Mouse (Mus musculus): Measurements from ENCODE around the gene Nthl1. TPM values are rescaled to one million over a fixed set of nuclear protein-coding genes. Genes with fewer than 3 reads are reported as not detected.

Nthl1 gene
- polyA plus RNA-seq, 1 experiment from 2014 or later: 7.4 TPM

DNA sequence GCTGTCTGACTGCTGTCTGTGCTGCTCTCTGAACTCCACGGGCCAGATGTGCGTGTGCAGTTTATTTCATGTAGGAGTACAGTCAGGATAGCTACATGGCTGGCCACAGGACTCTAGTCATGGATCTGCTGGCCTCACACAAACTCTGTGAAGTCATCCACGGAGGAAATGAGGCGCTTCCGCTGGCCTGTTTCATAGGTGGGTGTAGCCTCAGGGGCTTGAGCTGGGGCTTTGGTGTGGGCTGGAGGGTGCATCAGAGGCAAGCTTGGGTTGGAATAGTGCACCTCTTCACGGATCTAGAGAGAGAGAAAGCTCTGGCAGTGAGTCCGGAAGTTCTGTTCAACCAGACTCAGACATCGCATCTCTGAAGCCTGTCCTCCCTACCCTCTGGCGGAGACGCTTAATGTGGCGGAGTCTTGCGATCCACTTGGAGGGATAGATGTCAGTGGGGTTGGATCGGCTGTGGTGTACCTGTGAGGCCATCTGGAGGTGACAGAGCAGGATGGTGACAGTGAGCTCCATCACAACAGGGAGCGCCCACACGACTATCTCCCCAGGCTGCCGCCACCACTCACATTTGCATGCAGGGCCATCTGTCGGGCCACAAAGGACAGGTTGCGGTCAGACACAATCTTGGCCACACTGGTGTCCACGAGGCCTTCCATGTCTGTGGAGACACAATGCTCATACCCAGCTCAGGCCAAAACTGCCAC lies 35.9 kb upstream of the Nthl1 start:
- no peak for ATAC-seq (ENCODE audit: low read depth)
- no peak overlapping the region for H3K27ac ChIP-seq (replicated peaks)
- H3K4me2 ChIP-seq: no peak overlapping the region
- H3K4me1 ChIP-seq (replicated peaks): no peaks in the 10 kb centered on the region
- WGBS: 87% methylated on average over 19 of the region's 19 CpGs
- no peak overlapping the region for H3K9ac ChIP-seq
- H3K4me3 ChIP-seq: no peak overlapping the region
- no peaks in the 10 kb centered on the region for H3K9me3 ChIP-seq
- H3K36me3 ChIP-seq: peaks cover 100% of the 10 kb centered on the region
- no peaks in the 10 kb centered on the region for H3K27me3 ChIP-seq

GRCm38 (mm10) chr17:24597989-24598388 lies 34.5 kb upstream of the Nthl1 start:
- no peaks in the 10 kb centered on the region for H3K9me3 ChIP-seq
- H3K4me2 ChIP-seq: no peak overlapping the region
- no peak overlapping the region for H3K4me3 ChIP-seq
- 95% methylated on average over 3 of the region's 3 CpGs for WGBS
- H3K4me1 ChIP-seq (replicated peaks): no peaks in the 10 kb centered on the region
- ATAC-seq (ENCODE audit: low read depth): no peak
- peaks cover 100% of the 10 kb centered on the region for H3K36me3 ChIP-seq
- H3K27ac ChIP-seq (replicated peaks): no peak overlapping the region
- no peaks in the 10 kb centered on the region for H3K27me3 ChIP-seq
- no peak overlapping the region for H3K9ac ChIP-seq

- no peak for ATAC-seq (ENCODE audit: low read depth)
- no peaks in the 10 kb centered on the region for H3K9me3 ChIP-seq
- 96% methylated on average over 4 of the region's 4 CpGs for WGBS
- H3K4me2 ChIP-seq: no peak overlapping the region
- H3K27ac ChIP-seq (replicated peaks): no peak overlapping the region
- H3K27me3 ChIP-seq: no peaks in the 10 kb centered on the region
- no peak overlapping the region for H3K9ac ChIP-seq
- no peaks in the 10 kb centered on the region for H3K4me1 ChIP-seq (replicated peaks)
- peaks cover 100% of the 10 kb centered on the region for H3K36me3 ChIP-seq
- no peak overlapping the region for H3K4me3 ChIP-seq
Observed at GRCm38 (mm10) chr17:24600502-24600901, 32.0 kb upstream of the Nthl1 start.

DNA sequence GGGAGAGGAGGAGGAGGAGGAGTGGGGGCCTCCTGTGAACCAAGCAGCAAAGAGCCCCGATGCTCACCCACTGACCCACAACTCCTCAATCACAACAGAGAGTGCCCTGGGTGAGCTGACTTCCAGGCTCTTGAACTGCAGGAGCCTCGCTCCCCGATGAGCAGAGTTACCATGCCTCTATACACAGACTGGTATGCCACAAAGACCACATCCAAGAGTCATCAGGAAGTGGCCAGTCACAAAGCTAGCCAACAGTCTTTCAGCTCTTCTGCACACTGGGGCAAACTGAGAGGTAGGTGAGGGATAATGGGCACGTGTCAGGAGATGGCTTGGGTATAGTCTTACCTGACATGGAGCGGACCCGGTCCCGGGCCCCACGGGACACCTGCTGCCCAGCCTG lies 28.5 kb upstream of the Nthl1 start:
- Histone ChIP-seq H3K4me3 (no peak overlapping the region), H3K9ac (no peak overlapping the region), H3K27ac (replicated peaks) (no peak overlapping the region), H3K4me1 (replicated peaks) (no peaks in the 10 kb centered on the region), H3K27me3 (no peaks in the 10 kb centered on the region), H3K4me2 (no peak overlapping the region), H3K9me3 (no peaks in the 10 kb centered on the region), H3K36me3 (peaks cover 100% of the 10 kb centered on the region)
- WGBS: 90% methylated on average over 8 of the region's 8 CpGs
- no peak for ATAC-seq (ENCODE audit: low read depth)

GRCm38 (mm10) chr17:24604557-24604956 lies 27.9 kb upstream of the Nthl1 start:
- H3K9me3 ChIP-seq: no peaks in the 10 kb centered on the region
- peaks cover 98% of the 10 kb centered on the region for H3K36me3 ChIP-seq
- H3K27ac ChIP-seq (replicated peaks): no peak overlapping the region
- H3K4me3 ChIP-seq: no peak overlapping the region
- no peaks in the 10 kb centered on the region for H3K4me1 ChIP-seq (replicated peaks)
- H3K27me3 ChIP-seq: no peaks in the 10 kb centered on the region
- no peak overlapping the region for H3K9ac ChIP-seq
- no peak overlapping the region for H3K4me2 ChIP-seq
- 94% methylated on average over 3 of the region's 3 CpGs for WGBS
- no peak for ATAC-seq (ENCODE audit: low read depth)

DNA sequence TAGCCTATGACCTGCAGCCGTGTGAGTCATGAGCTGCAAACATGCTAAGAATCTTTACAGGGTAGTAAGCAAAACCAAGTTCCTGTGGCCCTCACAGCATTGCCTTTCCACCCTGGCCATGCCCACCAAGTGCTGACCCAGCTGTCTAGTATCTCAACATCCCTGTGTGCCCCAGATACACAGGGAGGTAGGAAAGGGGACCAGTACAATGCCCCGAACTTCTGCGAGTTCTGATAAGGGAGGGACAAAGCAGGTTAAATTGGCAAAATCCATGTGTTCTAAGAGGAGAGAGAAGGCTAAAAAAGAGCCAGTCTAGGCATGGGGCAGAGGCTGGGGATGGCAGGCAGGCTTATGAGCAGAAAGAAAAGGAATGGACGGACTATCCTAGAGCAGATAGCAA lies 24.1 kb upstream of the Nthl1 start:
- ATAC-seq (ENCODE audit: low read depth): no peak
- peaks cover 81% of the 10 kb centered on the region for H3K36me3 ChIP-seq
- no peaks in the 10 kb centered on the region for H3K4me1 ChIP-seq (replicated peaks)
- H3K27ac ChIP-seq (replicated peaks): no peak overlapping the region
- 92% methylated on average over 4 of the region's 4 CpGs for WGBS
- H3K9ac ChIP-seq: no peak overlapping the region
- H3K4me2 ChIP-seq: no peak overlapping the region
- H3K27me3 ChIP-seq: no peaks in the 10 kb centered on the region
- H3K4me3 ChIP-seq: no peak overlapping the region
- no peaks in the 10 kb centered on the region for H3K9me3 ChIP-seq

- Histone ChIP-seq H3K4me1 (replicated peaks) (no peaks in the 10 kb centered on the region), H3K9me3 (no peaks in the 10 kb centered on the region), H3K4me2 (no peak overlapping the region), H3K4me3 (no peak overlapping the region), H3K36me3 (peaks cover 81% of the 10 kb centered on the region), H3K27me3 (no peaks in the 10 kb centered on the region), H3K27ac (replicated peaks) (no peak overlapping the region), H3K9ac (no peak overlapping the region)
- 95% methylated on average over 8 of the region's 8 CpGs for WGBS
- no peak for ATAC-seq (ENCODE audit: low read depth)
Observed at GRCm38 (mm10) chr17:24608874-24609273, 23.6 kb upstream of the Nthl1 start.

DNA sequence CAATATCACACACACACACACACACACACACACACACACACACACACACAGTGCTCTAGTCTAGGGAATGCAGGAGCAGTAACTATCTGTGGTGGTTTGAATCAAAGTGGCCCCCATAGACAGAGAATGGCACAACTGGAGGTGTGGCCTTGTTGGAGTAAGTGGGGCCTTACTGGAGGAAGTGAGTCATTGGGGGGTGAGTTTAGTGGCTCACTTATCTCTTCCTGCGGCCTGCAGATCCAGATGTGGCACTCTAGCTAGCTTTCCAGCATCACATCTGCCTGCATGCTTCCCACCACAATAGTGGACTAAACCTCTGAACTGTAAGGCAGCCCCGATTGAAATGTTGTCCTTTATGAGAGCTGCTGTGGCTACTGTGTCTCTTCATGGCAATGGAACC lies 21.8 kb upstream of the Nthl1 start:
- Histone ChIP-seq H3K36me3 (peaks cover 81% of the 10 kb centered on the region), H3K27me3 (no peaks in the 10 kb centered on the region), H3K9ac (no peak overlapping the region), H3K4me1 (replicated peaks) (no peaks in the 10 kb centered on the region), H3K4me2 (no peak overlapping the region), H3K27ac (replicated peaks) (no peak overlapping the region), H3K4me3 (no peak overlapping the region), H3K9me3 (no peaks in the 10 kb centered on the region)
- ATAC-seq (ENCODE audit: low read depth): no peak
- 94% methylated on average over 2 of the region's 2 CpGs for WGBS

GRCm38 (mm10) chr17:24617561-24618194 lies 14.8 kb upstream of the Nthl1 start:
- Histone ChIP-seq H3K9ac (no peak overlapping the region), H3K27ac (replicated peaks) (no peak overlapping the region), H3K4me2 (no peak overlapping the region), H3K9me3 (no peaks in the 10 kb centered on the region), H3K36me3 (peaks cover 94% of the 10 kb centered on the region), H3K4me3 (no peak overlapping the region), H3K4me1 (replicated peaks) (no peaks in the 10 kb centered on the region), H3K27me3 (no peaks in the 10 kb centered on the region)
- WGBS: 86% methylated on average over 14 of the region's 14 CpGs
- no peak for ATAC-seq (ENCODE audit: low read depth)

DNA sequence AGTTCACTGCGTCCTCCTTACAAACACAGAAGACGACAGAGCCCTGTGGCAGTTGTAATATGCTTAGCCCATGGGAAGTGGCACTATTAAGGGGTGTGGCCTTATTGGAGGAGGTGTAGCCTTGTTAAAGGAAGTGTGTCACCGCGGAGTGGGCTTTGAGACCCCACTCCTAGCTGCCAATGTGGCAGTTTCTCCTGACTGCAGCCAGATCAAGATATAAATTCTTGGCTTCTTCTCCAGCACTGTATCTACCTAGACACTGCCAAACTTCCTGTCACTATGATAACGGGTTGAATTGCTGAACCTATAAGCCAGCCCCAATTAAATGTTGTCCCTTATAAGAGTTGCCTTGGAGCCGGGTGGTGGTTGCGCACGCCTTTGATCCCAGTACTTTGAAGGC lies 7.0 kb upstream of the Nthl1 start:
- no peak overlapping the region for H3K27ac ChIP-seq (replicated peaks)
- H3K9ac ChIP-seq: no peak overlapping the region
- WGBS: 96% methylated on average over 8 of the region's 8 CpGs
- H3K36me3 ChIP-seq: peaks cover 100% of the 10 kb centered on the region
- no peaks in the 10 kb centered on the region for H3K4me1 ChIP-seq (replicated peaks)
- no peak overlapping the region for H3K4me2 ChIP-seq
- H3K9me3 ChIP-seq: no peaks in the 10 kb centered on the region
- ATAC-seq (ENCODE audit: low read depth): no peak
- H3K4me3 ChIP-seq: no peak overlapping the region
- no peaks in the 10 kb centered on the region for H3K27me3 ChIP-seq

DNA sequence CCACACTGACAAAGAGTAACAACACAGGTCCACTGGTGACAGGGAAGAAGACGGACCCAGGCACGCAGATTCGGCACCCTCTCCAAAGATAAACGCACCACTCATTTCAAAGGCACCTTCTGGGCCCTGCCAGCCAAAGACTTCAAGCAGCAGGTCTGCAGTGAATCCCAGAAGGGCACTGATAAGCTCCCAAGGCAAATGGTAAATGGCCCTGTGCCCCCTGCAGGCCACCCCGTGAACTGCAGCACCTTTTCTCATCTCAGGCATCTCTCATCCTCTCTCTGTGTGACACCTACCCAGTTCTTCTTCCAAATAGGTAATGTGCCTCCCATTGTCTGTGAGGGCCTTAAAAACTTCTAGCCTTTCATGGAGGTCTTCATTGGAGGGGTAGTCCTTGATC lies 3.8 kb upstream of the Nthl1 start:
- H3K4me2 ChIP-seq: no peak overlapping the region
- no peaks in the 10 kb centered on the region for H3K9me3 ChIP-seq
- no peaks in the 10 kb centered on the region for H3K27me3 ChIP-seq
- peaks cover 74% of the 10 kb centered on the region for H3K36me3 ChIP-seq
- peaks cover 19% of the 10 kb centered on the region for H3K4me1 ChIP-seq (replicated peaks)
- no peak overlapping the region for H3K4me3 ChIP-seq
- no peak for ATAC-seq (ENCODE audit: low read depth)
- WGBS: 54% methylated on average over 5 of the region's 5 CpGs
- H3K9ac ChIP-seq: no peak overlapping the region; the same call in 1 of the 2 replicates
- no peak overlapping the region for H3K27ac ChIP-seq (replicated peaks)

DNA sequence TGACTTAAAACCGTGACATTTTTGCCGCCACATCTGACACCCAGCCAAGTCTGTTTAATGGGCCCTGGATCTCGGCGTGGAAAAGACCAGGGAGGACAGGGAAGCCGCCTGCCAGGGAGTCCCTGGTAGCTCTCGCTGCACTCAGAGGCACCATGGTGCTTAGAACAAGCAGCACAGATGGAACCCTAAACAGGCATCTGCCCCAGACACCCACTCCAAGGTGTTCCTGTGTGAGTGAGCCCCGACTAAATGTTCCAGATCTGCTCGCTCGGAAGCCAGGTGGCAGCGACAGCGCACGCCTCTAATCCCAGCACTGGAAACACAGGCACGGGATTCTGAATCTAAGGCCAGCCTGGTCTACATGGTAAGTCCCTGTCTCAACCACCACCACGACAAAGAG lies 2.4 kb upstream of the Nthl1 start:
- no peaks in the 10 kb centered on the region for H3K9me3 ChIP-seq
- H3K27ac ChIP-seq (replicated peaks): no peak overlapping the region
- H3K4me1 ChIP-seq (replicated peaks): peaks cover 21% of the 10 kb centered on the region
- H3K36me3 ChIP-seq: peaks cover 60% of the 10 kb centered on the region
- no peak for ATAC-seq (ENCODE audit: low read depth)
- no peaks in the 10 kb centered on the region for H3K27me3 ChIP-seq
- H3K4me3 ChIP-seq: no peak overlapping the region
- H3K9ac ChIP-seq: no peak overlapping the region
- H3K4me2 ChIP-seq: no peak overlapping the region
- WGBS: 93% methylated on average over 14 of the region's 14 CpGs

Data from neural tube, embryonic 13.5 days (tissue).